Mouse (Mus musculus): Measurements from ENCODE around the gene Sapcd1. TPM values are rescaled to one million over a fixed set of nuclear protein-coding genes. Genes with fewer than 3 reads are reported as not detected.

The Sapcd1 gene
- polyA plus RNA-seq (2014; fragmentation: Nextera tagmentation; extraction: Ambion mirVana), result 12.2 and 16.5 TPM in 2 replicates

- H3K27ac ChIP-seq (replicated peaks; ENCODE audit: low read depth, low read length), result peak within 1 kb of the TSS; percentile 61
- peak within 1 kb of the TSS; percentile 40 for H3K4me2 ChIP-seq (ENCODE audit: low read depth, low read length)
- WGBS, result 30% methylated on average over 12 of the region's 13 CpGs
- no peaks in the 10 kb centered on the region for H3K36me3 ChIP-seq (ENCODE audit: control insufficient read depth, insufficient read depth, low read length)
- H3K4me1 ChIP-seq (ENCODE audit: control insufficient read depth, insufficient read depth, low read length), result peaks cover 4% of the 10 kb centered on the region
- H3K4me3 ChIP-seq (ENCODE audit: low read depth, low read length), result peak within 1 kb of the TSS; percentile 15; the same call in 1 of the 2 replicates
- no peaks in the 10 kb centered on the region for H3K27me3 ChIP-seq (replicated peaks; ENCODE audit: control insufficient read depth, insufficient read depth, low read length)
- peak within 1 kb of the TSS; percentile 35; the same call in 1 of the 2 replicates for H3K9ac ChIP-seq (ENCODE audit: low read depth, low read length)
- ATAC-seq (ENCODE audit: low read depth) (peak; percentile 89), DNase-seq (ENCODE audit: low spot score) (peak; percentile 90)
- H3K9me3 ChIP-seq (ENCODE audit: control insufficient read depth, low read length), result no peaks in the 10 kb centered on the region
These were observed at the start of gene Sapcd1 for GRCm38 (mm10) chr17:35027277-35028068. TSS of gene Sapcd1 (minus strand) at chr17:35028016.

GRCm38 (mm10) chr17:35077285-35077684 lies 49.5 kb upstream of the Sapcd1 start:
- Histone ChIP-seq H3K36me3 (ENCODE audit: control insufficient read depth, insufficient read depth, low read length) (no peaks in the 10 kb centered on the region), H3K27ac (replicated peaks; ENCODE audit: low read depth, low read length) (no peak overlapping the region), H3K4me1 (ENCODE audit: control insufficient read depth, insufficient read depth, low read length) (peaks cover 3% of the 10 kb centered on the region; the same call in 1 of the 2 replicates), H3K4me3 (ENCODE audit: low read depth, low read length) (peak overlapping the region; percentile 8; the same call in 1 of the 2 replicates), H3K9me3 (ENCODE audit: control insufficient read depth, low read length) (no peaks in the 10 kb centered on the region), H3K27me3 (replicated peaks; ENCODE audit: control insufficient read depth, insufficient read depth, low read length) (no peaks in the 10 kb centered on the region), H3K4me2 (ENCODE audit: low read depth, low read length) (peak overlapping the region; percentile 43), H3K9ac (ENCODE audit: low read depth, low read length) (peak overlapping the region; percentile 31)
- 44% methylated on average over 2 of the region's 2 CpGs for WGBS
- DNase-seq (ENCODE audit: low spot score) (no peak), ATAC-seq (ENCODE audit: low read depth) (no peak)

- peak within 1 kb of the TSS; percentile 31 for H3K9ac ChIP-seq (ENCODE audit: low read depth, low read length)
- H3K9me3 ChIP-seq (ENCODE audit: control insufficient read depth, low read length), result no peaks in the 10 kb centered on the region
- WGBS, result 9% methylated on average over 10 of the region's 10 CpGs
- peak within 1 kb of the TSS; percentile 43 for H3K4me2 ChIP-seq (ENCODE audit: low read depth, low read length)
- ATAC-seq (ENCODE audit: low read depth) (peak; percentile 47), DNase-seq (ENCODE audit: low spot score) (peak; percentile 39)
- peaks cover 3% of the 10 kb centered on the region; the same call in 1 of the 2 replicates for H3K4me1 ChIP-seq (ENCODE audit: control insufficient read depth, insufficient read depth, low read length)
- no peak within 1 kb of the TSS; the same call in 1 of the 2 replicates for H3K27ac ChIP-seq (replicated peaks; ENCODE audit: low read depth, low read length)
- H3K36me3 ChIP-seq (ENCODE audit: control insufficient read depth, insufficient read depth, low read length), result no peaks in the 10 kb centered on the region
- H3K27me3 ChIP-seq (replicated peaks; ENCODE audit: control insufficient read depth, insufficient read depth, low read length), result no peaks in the 10 kb centered on the region
- peak within 1 kb of the TSS; percentile 8; the same call in 1 of the 2 replicates for H3K4me3 ChIP-seq (ENCODE audit: low read depth, low read length)
These were observed 48.8 kb upstream of the Sapcd1 start, which contains the start of gene Ly6g6e for GRCm38 (mm10) chr17:35076507-35077176. TSS of gene Ly6g6e (plus strand) at chr17:35076902.

GRCm38 (mm10) chr17:35074097-35074496 lies 46.3 kb upstream of the Sapcd1 start:
- 54% methylated on average over 8 of the region's 17 CpGs for WGBS
- Histone ChIP-seq H3K4me2 (ENCODE audit: low read depth, low read length) (no peak overlapping the region), H3K9ac (ENCODE audit: low read depth, low read length) (no peak overlapping the region)

GRCm38 (mm10) chr17:35071454-35071853 lies 43.6 kb upstream of the Sapcd1 start:
- Histone ChIP-seq H3K9me3 (ENCODE audit: control insufficient read depth, low read length) (no peaks in the 10 kb centered on the region), H3K4me1 (ENCODE audit: control insufficient read depth, insufficient read depth, low read length) (no peaks in the 10 kb centered on the region), H3K27ac (replicated peaks; ENCODE audit: low read depth, low read length) (no peak overlapping the region), H3K36me3 (ENCODE audit: control insufficient read depth, insufficient read depth, low read length) (no peaks in the 10 kb centered on the region), H3K4me3 (ENCODE audit: low read depth, low read length) (no peak overlapping the region), H3K27me3 (replicated peaks; ENCODE audit: control insufficient read depth, insufficient read depth, low read length) (0 out of 2 replicates have a peak, but pooled peaks cover 8% of the 10 kb centered on the region), H3K4me2 (ENCODE audit: low read depth, low read length) (no peak overlapping the region), H3K9ac (ENCODE audit: low read depth, low read length) (no peak overlapping the region)
- DNase-seq (ENCODE audit: low spot score) (no peak), ATAC-seq (ENCODE audit: low read depth) (no peak)
- 73% methylated on average over 9 of the region's 9 CpGs for WGBS

More at GRCm38 (mm10) chr17:35074097-35074496, 46.3 kb upstream of the Sapcd1 start:
- Histone ChIP-seq H3K36me3 (ENCODE audit: control insufficient read depth, insufficient read depth, low read length) (no peaks in the 10 kb centered on the region), H3K9me3 (ENCODE audit: control insufficient read depth, low read length) (no peaks in the 10 kb centered on the region), H3K4me1 (ENCODE audit: control insufficient read depth, insufficient read depth, low read length) (peaks cover 3% of the 10 kb centered on the region; the same call in 1 of the 2 replicates), H3K27ac (replicated peaks; ENCODE audit: low read depth, low read length) (no peak overlapping the region), H3K27me3 (replicated peaks; ENCODE audit: control insufficient read depth, insufficient read depth, low read length) (no peaks in the 10 kb centered on the region), H3K4me3 (ENCODE audit: low read depth, low read length) (no peak overlapping the region)
- DNase-seq (ENCODE audit: low spot score) (no peak), ATAC-seq (ENCODE audit: low read depth) (0 out of 2 replicates have a peak, but pooled peaks have one; percentile 14)

- no peak overlapping the region for H3K9ac ChIP-seq (ENCODE audit: low read depth, low read length)
- H3K27me3 ChIP-seq (replicated peaks; ENCODE audit: control insufficient read depth, insufficient read depth, low read length), result peaks cover 13% of the 10 kb centered on the region; the same call in 1 of the 2 replicates
- 32% methylated on average over 6 of the region's 6 CpGs for WGBS
- no peaks in the 10 kb centered on the region for H3K4me1 ChIP-seq (ENCODE audit: control insufficient read depth, insufficient read depth, low read length)
- no peaks in the 10 kb centered on the region for H3K9me3 ChIP-seq (ENCODE audit: control insufficient read depth, low read length)
- H3K4me2 ChIP-seq (ENCODE audit: low read depth, low read length), result no peak overlapping the region
- H3K4me3 ChIP-seq (ENCODE audit: low read depth, low read length), result no peak overlapping the region
- ATAC-seq (ENCODE audit: low read depth) (no peak), DNase-seq (ENCODE audit: low spot score) (no peak)
- H3K27ac ChIP-seq (replicated peaks; ENCODE audit: low read depth, low read length), result no peak overlapping the region
- H3K36me3 ChIP-seq (ENCODE audit: control insufficient read depth, insufficient read depth, low read length), result no peaks in the 10 kb centered on the region
These were observed 42.9 kb upstream of the Sapcd1 start for GRCm38 (mm10) chr17:35070556-35071229.

GRCm38 (mm10) chr17:35068213-35068914 lies 40.5 kb upstream of the Sapcd1 start:
- ATAC-seq (ENCODE audit: low read depth), result no peak
- DNase-seq (ENCODE audit: low spot score), result no peak
- no peaks in the 10 kb centered on the region for H3K9me3 ChIP-seq (ENCODE audit: control insufficient read depth, low read length)
- no peak overlapping the region for H3K27ac ChIP-seq (replicated peaks; ENCODE audit: low read depth, low read length)
- no peaks in the 10 kb centered on the region; the same call in 1 of the 2 replicates for H3K36me3 ChIP-seq (ENCODE audit: control insufficient read depth, insufficient read depth, low read length)
- peaks cover 6% of the 10 kb centered on the region; the same call in 1 of the 2 replicates for H3K4me1 ChIP-seq (ENCODE audit: control insufficient read depth, insufficient read depth, low read length)
- peaks cover 20% of the 10 kb centered on the region for H3K27me3 ChIP-seq (replicated peaks; ENCODE audit: control insufficient read depth, insufficient read depth, low read length)
- 71% methylated on average over 17 of the region's 17 CpGs for WGBS
- H3K4me3 ChIP-seq (ENCODE audit: low read depth, low read length), result no peak overlapping the region
- no peak overlapping the region for H3K4me2 ChIP-seq (ENCODE audit: low read depth, low read length)
- H3K9ac ChIP-seq (ENCODE audit: low read depth, low read length), result no peak overlapping the region

Data from embryonic facial prominence, embryonic 14.5 days (tissue).